Mouse (Mus musculus): Measurements from ENCODE around the gene Vmn1r193.

DNA sequence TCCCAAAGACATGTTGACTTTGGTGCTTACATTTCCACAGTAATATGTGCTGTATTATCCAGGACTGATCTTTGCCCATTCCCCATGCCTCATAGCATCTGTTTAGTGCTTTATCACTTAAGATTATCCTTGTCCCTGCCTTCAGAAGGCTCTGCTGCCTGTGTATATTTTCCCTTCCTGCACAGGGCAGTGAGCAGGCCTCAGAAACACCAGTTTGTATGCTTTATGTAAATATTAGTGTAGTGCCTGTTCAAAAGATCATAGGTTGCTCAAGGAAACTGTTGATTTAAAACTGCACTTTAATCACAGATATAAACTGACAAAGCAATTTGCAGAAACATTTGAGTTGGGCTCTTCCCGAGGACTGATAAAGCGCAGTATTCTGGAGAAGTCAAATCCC is 33.6 kb downstream of the Vmn1r193 start:
- TF ChIP-seq CTCF (IDR thresholded peaks at IDR 0.05; ENCODE audit: extremely low read depth, insufficient read length, insufficient replicate concordance, low read depth, low read length) (no peak), POLR2A (IDR thresholded peaks at IDR 0.05; ENCODE audit: low read depth, low read length) (no peak)
